Mouse (Mus musculus) liver, embryonic 14.5 days (tissue): Measurements from ENCODE around the gene Cog4.

Source experiments
- CTCF ChIP-seq: IDR thresholded peaks from 2 replicates; pipeline ENCODE4 v1.5.1; 2016; ENCODE audit warnings: antibody characterized with exemption, low read depth, control low read depth
- EP300 ChIP-seq: IDR thresholded peaks from 2 replicates; pipeline ENCODE4 v1.6.1; 2016; ENCODE audit warnings: antibody characterized with exemption, low read depth

DNA sequence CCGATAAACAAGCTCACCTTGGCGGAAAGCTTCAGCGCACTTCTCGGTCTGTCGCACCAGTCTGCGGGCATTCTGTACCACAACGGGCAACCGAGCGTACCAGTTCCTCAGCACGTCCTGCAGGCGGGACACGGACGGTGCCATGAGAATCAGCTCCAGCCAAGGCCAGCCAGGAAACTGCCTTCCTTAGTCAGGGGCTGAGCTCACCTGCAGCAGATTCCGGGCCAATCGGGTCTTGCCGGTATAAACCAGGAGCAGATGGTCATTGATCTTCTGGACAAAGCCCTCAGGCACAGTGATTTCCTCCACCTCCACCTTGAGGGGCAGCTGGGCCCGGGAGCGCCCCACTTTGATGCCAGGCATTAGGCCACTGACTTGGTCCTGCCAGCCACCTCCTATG is 37.4 kb downstream of the Cog4 start:
- no peak for TF ChIP-seq CTCF
- no peak for TF ChIP-seq EP300
